Mouse (Mus musculus): ENCODE results near the gene Spns3. TPM values are rescaled to one million over a fixed set of nuclear protein-coding genes. Genes with fewer than 3 reads are reported as not detected.

The Spns3 gene
- polyA plus RNA-seq, 1 experiment, result 0.15 TPM

DNA sequence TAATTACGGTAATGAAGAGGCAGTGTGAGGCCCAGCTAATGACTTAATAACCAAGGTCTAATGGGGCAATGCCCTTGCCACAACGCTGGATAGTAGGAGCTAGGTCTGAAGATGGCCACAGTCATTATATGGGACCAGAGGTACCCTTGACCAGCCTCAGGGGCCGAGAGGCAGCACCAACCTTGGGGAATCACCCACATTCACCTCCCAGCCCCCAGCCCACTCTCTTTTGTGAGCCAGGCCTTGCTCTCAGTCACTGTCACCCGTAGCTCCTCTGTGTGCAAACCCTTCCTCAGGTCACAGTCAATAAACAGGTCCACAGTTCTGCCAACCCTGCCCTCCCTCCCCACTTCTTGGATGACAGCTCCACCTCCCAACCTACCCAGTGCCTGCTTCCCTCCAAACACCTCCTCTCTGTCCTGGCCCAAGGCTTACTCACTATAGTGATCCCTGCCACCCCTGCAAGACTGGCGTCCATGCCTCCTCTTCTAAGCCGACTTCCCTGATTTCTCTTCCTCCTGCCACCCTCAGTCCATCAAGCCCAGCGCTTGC, 74.2 kb downstream of the Spns3 start:
- H3K36me3 ChIP-seq (ENCODE audit: control insufficient read depth, insufficient read depth, low read length, poor library complexity, severe bottlenecking), result no peaks in the 10 kb centered on the region
- no peak overlapping the region for H3K27ac ChIP-seq (ENCODE audit: insufficient read depth, low read length)

DNA sequence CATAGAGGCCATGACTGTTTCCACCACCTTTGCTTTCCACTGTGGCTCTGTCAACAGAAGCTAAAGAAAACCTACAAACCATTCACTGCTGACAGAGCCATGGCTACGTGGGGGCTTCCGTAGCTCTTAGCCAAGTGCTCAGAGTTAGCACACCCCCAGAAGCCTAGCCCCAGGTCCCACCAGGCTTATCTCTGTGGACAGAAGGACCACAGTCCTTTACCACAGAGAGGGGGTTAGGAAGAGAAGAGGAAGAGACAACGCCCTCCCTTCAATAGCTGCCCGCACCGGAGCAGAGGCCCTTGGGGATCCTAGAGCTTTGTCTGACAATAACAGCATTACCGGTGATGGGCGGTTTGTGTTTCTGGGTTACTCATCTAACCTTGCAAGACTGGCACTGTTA, 74.9 kb downstream of the Spns3 start:
- H3K27ac ChIP-seq (ENCODE audit: insufficient read depth, low read length), result no peak overlapping the region
- H3K4me3 ChIP-seq (ENCODE audit: low read depth, low read length), result no peak overlapping the region
- H3K36me3 ChIP-seq (ENCODE audit: control insufficient read depth, insufficient read depth, low read length, poor library complexity, severe bottlenecking), result no peaks in the 10 kb centered on the region
- no peak for TF ChIP-seq EP300 (IDR thresholded peaks at IDR 0.05; ENCODE audit: insufficient read depth, low read depth, low read length)
- no peak for TF ChIP-seq POLR2A (IDR thresholded peaks at IDR 0.05; ENCODE audit: insufficient read depth, low read length)
- no peak for TF ChIP-seq CTCF (IDR thresholded peaks at IDR 0.05; ENCODE audit: low read depth, low read length)
- no peak overlapping the region for H3K9ac ChIP-seq (ENCODE audit: low read depth, poor library complexity, severe bottlenecking)
- H3K9me3 ChIP-seq (replicated peaks; ENCODE audit: control insufficient read depth, insufficient read depth, low read length, poor library complexity, severe bottlenecking), result no peaks in the 10 kb centered on the region
- H3K4me1 ChIP-seq (ENCODE audit: control insufficient read depth, insufficient read depth, low read length), result no peaks in the 10 kb centered on the region
- no peaks in the 10 kb centered on the region for H3K27me3 ChIP-seq (ENCODE audit: control insufficient read depth, insufficient read depth, low read length, poor library complexity, severe bottlenecking)

More for the DNA sequence above, 74.2 kb downstream of the Spns3 start:
- no peaks in the 10 kb centered on the region for H3K4me1 ChIP-seq (ENCODE audit: control insufficient read depth, insufficient read depth, low read length)
- H3K9me3 ChIP-seq (replicated peaks; ENCODE audit: control insufficient read depth, insufficient read depth, low read length, poor library complexity, severe bottlenecking), result no peaks in the 10 kb centered on the region
- no peak for TF ChIP-seq EP300 (IDR thresholded peaks at IDR 0.05; ENCODE audit: insufficient read depth, low read depth, low read length)
- TF ChIP-seq CTCF (IDR thresholded peaks at IDR 0.05; ENCODE audit: low read depth, low read length), result no peak
- TF ChIP-seq POLR2A (IDR thresholded peaks at IDR 0.05; ENCODE audit: insufficient read depth, low read length), result no peak
- no peak overlapping the region for H3K9ac ChIP-seq (ENCODE audit: low read depth, poor library complexity, severe bottlenecking)
- H3K4me3 ChIP-seq (ENCODE audit: low read depth, low read length), result no peak overlapping the region
- H3K27me3 ChIP-seq (ENCODE audit: control insufficient read depth, insufficient read depth, low read length, poor library complexity, severe bottlenecking), result no peaks in the 10 kb centered on the region

DNA sequence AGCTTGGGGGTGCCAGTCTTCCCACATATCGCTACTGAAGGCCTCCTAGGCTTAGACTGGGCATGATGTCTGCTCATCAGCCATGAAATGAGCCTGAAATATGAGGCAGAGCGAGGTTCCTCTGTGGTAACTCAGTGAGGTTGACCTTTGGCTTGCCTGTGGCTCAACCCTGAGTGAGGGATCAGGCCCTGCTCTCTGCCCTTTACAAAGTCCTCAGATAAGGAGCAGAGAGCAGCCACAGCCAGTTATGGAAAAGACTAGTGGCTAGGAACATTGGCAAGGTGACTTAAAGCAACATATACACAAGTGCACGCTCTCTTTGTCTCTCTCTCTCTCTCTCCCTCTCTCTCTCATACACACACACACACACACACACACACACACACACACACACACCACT, 75.4 kb downstream of the Spns3 start:
- TF ChIP-seq EP300 (IDR thresholded peaks at IDR 0.05; ENCODE audit: insufficient read depth, low read depth, low read length) (no peak), CTCF (IDR thresholded peaks at IDR 0.05; ENCODE audit: low read depth, low read length) (no peak), POLR2A (IDR thresholded peaks at IDR 0.05; ENCODE audit: insufficient read depth, low read length) (no peak)
- Histone ChIP-seq H3K9me3 (replicated peaks; ENCODE audit: control insufficient read depth, insufficient read depth, low read length, poor library complexity, severe bottlenecking) (no peaks in the 10 kb centered on the region), H3K4me3 (ENCODE audit: low read depth, low read length) (no peak overlapping the region), H3K9ac (ENCODE audit: low read depth, poor library complexity, severe bottlenecking) (no peak overlapping the region), H3K27me3 (ENCODE audit: control insufficient read depth, insufficient read depth, low read length, poor library complexity, severe bottlenecking) (no peaks in the 10 kb centered on the region), H3K36me3 (ENCODE audit: control insufficient read depth, insufficient read depth, low read length, poor library complexity, severe bottlenecking) (no peaks in the 10 kb centered on the region), H3K27ac (ENCODE audit: insufficient read depth, low read length) (no peak overlapping the region), H3K4me1 (ENCODE audit: control insufficient read depth, insufficient read depth, low read length) (no peaks in the 10 kb centered on the region)

DNA sequence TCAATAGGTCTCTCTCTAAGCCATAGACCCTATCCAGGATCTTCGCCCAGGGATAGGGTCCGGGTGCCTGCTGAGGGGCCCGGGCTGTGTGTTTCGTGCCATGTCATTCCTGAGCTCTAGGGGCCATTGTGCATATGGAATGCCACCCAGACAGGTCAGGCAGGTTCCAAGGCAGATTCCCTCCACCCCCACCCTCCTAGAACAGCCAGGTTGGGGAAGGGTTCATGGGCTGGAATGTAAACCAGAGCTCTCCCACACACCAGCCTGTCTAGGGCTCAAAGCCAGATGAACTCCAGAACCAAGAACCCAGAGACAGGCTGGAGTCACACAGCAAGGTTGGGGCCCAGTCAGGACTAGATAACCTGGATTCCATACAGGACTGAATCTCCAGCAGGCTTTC, 76.8 kb downstream of the Spns3 start:
- no peak overlapping the region for H3K4me3 ChIP-seq (ENCODE audit: low read depth, low read length)
- no peaks in the 10 kb centered on the region for H3K36me3 ChIP-seq (ENCODE audit: control insufficient read depth, insufficient read depth, low read length, poor library complexity, severe bottlenecking)
- no peak for TF ChIP-seq CTCF (IDR thresholded peaks at IDR 0.05; ENCODE audit: low read depth, low read length)
- no peak for TF ChIP-seq POLR2A (IDR thresholded peaks at IDR 0.05; ENCODE audit: insufficient read depth, low read length)
- TF ChIP-seq EP300 (IDR thresholded peaks at IDR 0.05; ENCODE audit: insufficient read depth, low read depth, low read length), result no peak
- no peaks in the 10 kb centered on the region for H3K9me3 ChIP-seq (replicated peaks; ENCODE audit: control insufficient read depth, insufficient read depth, low read length, poor library complexity, severe bottlenecking)
- no peaks in the 10 kb centered on the region for H3K4me1 ChIP-seq (ENCODE audit: control insufficient read depth, insufficient read depth, low read length)
- no peak overlapping the region for H3K27ac ChIP-seq (ENCODE audit: insufficient read depth, low read length)
- no peaks in the 10 kb centered on the region for H3K27me3 ChIP-seq (ENCODE audit: control insufficient read depth, insufficient read depth, low read length, poor library complexity, severe bottlenecking)
- H3K9ac ChIP-seq (ENCODE audit: low read depth, poor library complexity, severe bottlenecking), result no peak overlapping the region

DNA sequence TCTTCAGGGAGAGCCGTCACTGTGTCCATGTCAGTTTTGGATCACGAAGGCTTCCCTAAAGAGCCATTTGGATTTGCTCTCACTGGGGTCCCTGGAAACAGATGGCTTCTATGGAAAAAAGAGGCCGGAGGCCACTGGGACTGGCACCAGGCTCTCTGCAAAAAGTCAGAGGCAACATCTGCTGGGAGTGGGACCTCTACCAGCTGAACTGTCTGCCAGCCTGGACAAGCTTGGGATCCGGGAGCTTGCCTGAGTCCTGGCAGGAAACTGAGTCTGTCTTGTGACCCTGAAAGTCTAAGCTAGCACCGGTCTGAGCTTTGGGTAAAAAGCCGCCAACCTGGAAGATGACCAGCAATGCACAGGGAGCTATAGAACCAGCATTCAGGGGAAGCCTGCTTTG, 78.9 kb downstream of the Spns3 start:
- Histone ChIP-seq H3K36me3 (ENCODE audit: control insufficient read depth, insufficient read depth, low read length, poor library complexity, severe bottlenecking) (no peaks in the 10 kb centered on the region), H3K4me3 (ENCODE audit: low read depth, low read length) (no peak overlapping the region), H3K4me1 (ENCODE audit: control insufficient read depth, insufficient read depth, low read length) (no peaks in the 10 kb centered on the region), H3K9ac (ENCODE audit: low read depth, poor library complexity, severe bottlenecking) (no peak overlapping the region), H3K27ac (ENCODE audit: insufficient read depth, low read length) (no peak overlapping the region), H3K27me3 (ENCODE audit: control insufficient read depth, insufficient read depth, low read length, poor library complexity, severe bottlenecking) (no peaks in the 10 kb centered on the region), H3K9me3 (replicated peaks; ENCODE audit: control insufficient read depth, insufficient read depth, low read length, poor library complexity, severe bottlenecking) (no peaks in the 10 kb centered on the region)
- no peak for TF ChIP-seq CTCF (IDR thresholded peaks at IDR 0.05; ENCODE audit: low read depth, low read length)
- TF ChIP-seq POLR2A (IDR thresholded peaks at IDR 0.05; ENCODE audit: insufficient read depth, low read length), result no peak
- TF ChIP-seq EP300 (IDR thresholded peaks at IDR 0.05; ENCODE audit: insufficient read depth, low read depth, low read length), result no peak

DNA sequence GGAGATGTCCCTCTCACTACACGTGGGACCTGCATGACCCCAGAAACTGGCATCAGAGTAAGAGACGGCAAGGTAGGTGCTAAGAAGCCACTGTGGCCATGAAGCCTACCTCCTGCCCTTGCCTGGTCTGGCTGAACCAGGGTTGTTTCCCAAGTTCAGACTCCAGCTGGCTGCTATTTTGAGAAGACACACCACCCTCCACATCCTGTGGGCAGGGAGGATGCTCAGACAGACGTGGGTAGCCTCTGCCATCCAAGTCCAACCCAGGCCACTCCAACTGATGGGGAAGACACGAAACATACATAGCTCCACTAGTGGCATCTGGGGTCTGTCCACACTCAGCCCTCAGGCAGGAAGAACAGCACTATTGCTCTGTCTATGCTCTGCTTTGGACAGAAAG, 80.3 kb downstream of the Spns3 start:
- TF ChIP-seq POLR2A (IDR thresholded peaks at IDR 0.05; ENCODE audit: insufficient read depth, low read length), result no peak
- TF ChIP-seq CTCF (IDR thresholded peaks at IDR 0.05; ENCODE audit: low read depth, low read length), result no peak
- TF ChIP-seq EP300 (IDR thresholded peaks at IDR 0.05; ENCODE audit: insufficient read depth, low read depth, low read length), result no peak
- H3K4me3 ChIP-seq (ENCODE audit: low read depth, low read length), result no peak overlapping the region
- H3K27ac ChIP-seq (ENCODE audit: insufficient read depth, low read length), result no peak overlapping the region
- H3K9me3 ChIP-seq (replicated peaks; ENCODE audit: control insufficient read depth, insufficient read depth, low read length, poor library complexity, severe bottlenecking), result no peaks in the 10 kb centered on the region
- no peak overlapping the region for H3K9ac ChIP-seq (ENCODE audit: low read depth, poor library complexity, severe bottlenecking)
- H3K36me3 ChIP-seq (ENCODE audit: control insufficient read depth, insufficient read depth, low read length, poor library complexity, severe bottlenecking), result no peaks in the 10 kb centered on the region
- no peaks in the 10 kb centered on the region for H3K27me3 ChIP-seq (ENCODE audit: control insufficient read depth, insufficient read depth, low read length, poor library complexity, severe bottlenecking)
- H3K4me1 ChIP-seq (ENCODE audit: control insufficient read depth, insufficient read depth, low read length), result no peaks in the 10 kb centered on the region

Data from ES-Bruce4 (cell line).